Mouse (Mus musculus) stomach, postnatal 0 days (tissue): ENCODE measurements at regions not wholly inside any gene's neighbourhood (a gene's known extent, or its start where the extent isn't known, plus 50 kb on each side); places are given as distances from the start of the nearest gene placed in this dataset.

Source experiments
- CTCF ChIP-seq: IDR thresholded peaks from 2 replicates; pipeline ENCODE4 v1.5.1; 2016; ENCODE audit warnings: antibody characterized with exemption, low read depth, mild to moderate bottlenecking, moderate library complexity
- EP300 ChIP-seq: optimal IDR thresholded peaks from 2 replicates; pipeline ENCODE3; 2016; ENCODE audit warnings: antibody characterized with exemption

DNA sequence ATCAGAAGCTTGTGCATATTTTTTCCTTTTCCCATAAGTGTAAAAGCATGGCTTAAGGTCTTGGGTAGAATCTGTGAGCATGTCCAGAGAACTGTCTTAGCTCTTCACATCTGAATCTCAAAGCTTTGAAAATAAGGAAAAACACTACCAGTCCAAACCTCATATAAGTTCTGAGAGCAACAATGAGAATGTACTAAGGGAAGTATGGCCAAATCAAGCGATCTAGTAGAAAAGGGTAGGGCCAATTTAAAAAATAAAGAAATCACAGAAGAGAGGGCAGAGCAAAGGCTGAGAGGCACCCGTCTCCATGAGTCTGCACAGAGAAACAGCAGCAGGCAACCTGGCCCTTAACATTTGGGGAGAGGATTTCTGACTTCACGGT is 161.7 kb upstream of the Tmem161b start:
- TF ChIP-seq CTCF = no peak
- no peak for TF ChIP-seq EP300
